Mouse (Mus musculus) midbrain, embryonic 10.5 days (tissue): ENCODE results near the gene 1700125H20Rik. TPM values are rescaled to one million over a fixed set of nuclear protein-coding genes. Genes with fewer than 3 reads are reported as not detected.

ENCODE experiments used
- DNase-seq: peaks from one replicate; pipeline ENCODE4 v3.0.0-alpha.2; 2017; ENCODE audit warnings: low spot score
- H3K27ac ChIP-seq: fragments of 300-500 bp; sonication (generic); replicated peaks from 2 replicates; pipeline ENCODE4 v1.5.1; 2016; ENCODE audit warnings: mild to moderate bottlenecking
- H3K27me3 ChIP-seq: fragments of 300-500 bp; sonication (generic); 2 replicates; pipeline ENCODE4 v1.6.1; 2016; ENCODE audit warnings: low read depth, mild to moderate bottlenecking; ENCODE audit not compliant: poor library complexity, severe bottlenecking
- H3K36me3 ChIP-seq: fragments of 300-500 bp; sonication (generic); 2 replicates; pipeline ENCODE4 v1.6.1; 2016; ENCODE audit warnings: mild to moderate bottlenecking, moderate library complexity
- H3K4me1 ChIP-seq: fragments of 300-500 bp; sonication (generic); 2 replicates; pipeline ENCODE4 v1.6.1; 2016
- H3K4me3 ChIP-seq: fragments of 300-500 bp; sonication (generic); 2 replicates; pipeline ENCODE4 v1.5.1; 2016; ENCODE audit warnings: mild to moderate bottlenecking, moderate library complexity
- H3K9me3 ChIP-seq: fragments of 300-500 bp; sonication (generic); replicated peaks from 2 replicates; pipeline ENCODE4 v1.6.1; 2016; ENCODE audit warnings: mild to moderate bottlenecking
- WGBS: fragments of 180-500 bp; shearing (Covaris S2); methylation state at CpG from one replicate; pipeline ENCODE4 v1.1.7; 2016; 5-methylcytosine and 5-hydroxymethylcytosine counted together
- polyA plus RNA-seq: library from polyadenylated mRNA; unstranded; fragments of >200 nt; fragmentation: Nextera tagmentation; extraction: Ambion mirVana; gene quantifications from 2 replicates; pipeline ENCODE4 v1.2.1, GENCODE M21; 2016

1700125H20Rik gene
- polyA plus RNA-seq, 1 experiment from 2014 or later, result 0.42 TPM

- 94% methylated on average over 9 of the region's 9 CpGs for WGBS
- Histone ChIP-seq H3K4me3 (no peak overlapping the region), H3K4me1 (no peaks in the 10 kb centered on the region), H3K9me3 (no peaks in the 10 kb centered on the region), H3K27me3 (no peaks in the 10 kb centered on the region), H3K36me3 (peaks cover 99% of the 10 kb centered on the region), H3K27ac (no peak overlapping the region)
- no peak for DNase-seq
These were observed 25.8 kb downstream of the 1700125H20Rik start for GRCm38 (mm10) chr11:85196046-85196445.

- Histone ChIP-seq H3K27me3 (no peaks in the 10 kb centered on the region), H3K27ac (no peak overlapping the region), H3K9me3 (no peaks in the 10 kb centered on the region), H3K4me3 (no peak overlapping the region), H3K4me1 (no peaks in the 10 kb centered on the region), H3K36me3 (peaks cover 100% of the 10 kb centered on the region)
- 92% methylated on average over 2 of the region's 2 CpGs for WGBS
- DNase-seq, result no peak
These were observed 28.7 kb downstream of the 1700125H20Rik start for GRCm38 (mm10) chr11:85198906-85199305.

GRCm38 (mm10) chr11:85206231-85206630, 36.0 kb downstream of the 1700125H20Rik start:
- Histone ChIP-seq H3K27me3 (no peaks in the 10 kb centered on the region), H3K4me3 (no peak overlapping the region), H3K9me3 (no peaks in the 10 kb centered on the region), H3K36me3 (peaks cover 97% of the 10 kb centered on the region), H3K4me1 (no peaks in the 10 kb centered on the region), H3K27ac (no peak overlapping the region)
- no peak for DNase-seq

GRCm38 (mm10) chr11:85211151-85211550, 40.9 kb downstream of the 1700125H20Rik start:
- Histone ChIP-seq H3K36me3 (peaks cover 100% of the 10 kb centered on the region), H3K4me1 (no peaks in the 10 kb centered on the region), H3K27me3 (no peaks in the 10 kb centered on the region), H3K27ac (no peak overlapping the region), H3K4me3 (no peak overlapping the region), H3K9me3 (no peaks in the 10 kb centered on the region)
- 96% methylated on average over 2 of the region's 2 CpGs for WGBS
- no peak for DNase-seq

GRCm38 (mm10) chr11:85213215-85213614, 43.0 kb downstream of the 1700125H20Rik start:
- 92% methylated on average over 2 of the region's 2 CpGs for WGBS

GRCm38 (mm10) chr11:85214679-85215078, 44.5 kb downstream of the 1700125H20Rik start:
- H3K9me3 ChIP-seq, result no peaks in the 10 kb centered on the region
- H3K27ac ChIP-seq, result no peak overlapping the region
- no peak overlapping the region for H3K4me3 ChIP-seq
- WGBS, result 96% methylated on average over 3 of the region's 3 CpGs
- no peaks in the 10 kb centered on the region for H3K27me3 ChIP-seq
- no peaks in the 10 kb centered on the region for H3K4me1 ChIP-seq
- H3K36me3 ChIP-seq, result peaks cover 66% of the 10 kb centered on the region
- DNase-seq, result no peak

More at GRCm38 (mm10) chr11:85213215-85213614, 43.0 kb downstream of the 1700125H20Rik start:
- H3K4me3 ChIP-seq, result no peak overlapping the region
- no peaks in the 10 kb centered on the region for H3K9me3 ChIP-seq
- no peak overlapping the region for H3K27ac ChIP-seq
- H3K4me1 ChIP-seq, result no peaks in the 10 kb centered on the region
- H3K27me3 ChIP-seq, result no peaks in the 10 kb centered on the region
- peaks cover 81% of the 10 kb centered on the region for H3K36me3 ChIP-seq
- DNase-seq, result no peak

GRCm38 (mm10) chr11:85219014-85219413, 48.8 kb downstream of the 1700125H20Rik start:
- no peak overlapping the region for H3K27ac ChIP-seq
- no peaks in the 10 kb centered on the region for H3K9me3 ChIP-seq
- DNase-seq, result no peak
- H3K27me3 ChIP-seq, result no peaks in the 10 kb centered on the region
- H3K4me3 ChIP-seq, result no peak overlapping the region
- peaks cover 44% of the 10 kb centered on the region for H3K36me3 ChIP-seq
- 96% methylated on average over 3 of the region's 3 CpGs for WGBS
- H3K4me1 ChIP-seq, result no peaks in the 10 kb centered on the region

GRCm38 (mm10) chr11:85222561-85222960, 52.4 kb downstream of the 1700125H20Rik start:
- Histone ChIP-seq H3K36me3 (peaks cover 54% of the 10 kb centered on the region), H3K27ac (no peak overlapping the region), H3K27me3 (no peaks in the 10 kb centered on the region), H3K4me3 (no peak overlapping the region), H3K9me3 (peaks cover 5% of the 10 kb centered on the region; the same call in 1 of the 2 replicates), H3K4me1 (no peaks in the 10 kb centered on the region)
- no peak for DNase-seq
- WGBS, result 97% methylated on average over 6 of the region's 6 CpGs

- WGBS, result 99% methylated on average over 3 of the region's 3 CpGs
- H3K36me3 ChIP-seq, result peaks cover 55% of the 10 kb centered on the region
- peaks cover 5% of the 10 kb centered on the region; the same call in 1 of the 2 replicates for H3K9me3 ChIP-seq
- DNase-seq, result no peak
- no peak overlapping the region for H3K4me3 ChIP-seq
- no peaks in the 10 kb centered on the region for H3K27me3 ChIP-seq
- no peak overlapping the region for H3K27ac ChIP-seq
- no peaks in the 10 kb centered on the region for H3K4me1 ChIP-seq
These were observed 53.0 kb downstream of the 1700125H20Rik start for GRCm38 (mm10) chr11:85223248-85223647.

Other genes starting within 250 kb of the 1700125H20Rik start
- 9.3 and 16.8 TPM in 2 replicates for gene Car4, start 212.6 kb upstream of the 1700125H20Rik start, polyA plus RNA-seq
- gene Usp32, start 30.2 kb upstream of the 1700125H20Rik start, polyA plus RNA-seq, result 4.3 and 5.1 TPM in 2 replicates
- 46.0 and 47.8 TPM in 2 replicates for gene Appbp2, start 64.7 kb downstream of the 1700125H20Rik start, polyA plus RNA-seq
- 22.7 and 24.5 TPM in 2 replicates for gene Ppm1d, start 140.8 kb downstream of the 1700125H20Rik start, polyA plus RNA-seq
- 20.2 and 24.2 TPM in 2 replicates for gene Bcas3, start 182.8 kb downstream of the 1700125H20Rik start, polyA plus RNA-seq